Mouse (Mus musculus) thymus, adult 2 months (tissue): Measurements from ENCODE around the gene Gm21860.
"Not testable (repeated sequence)": the region's sequence is repeated elsewhere in the genome, so short reads cannot be mapped to it uniquely, and the experiment has no call there.

Source experiments
- CTCF ChIP-seq: fragments of 200-500 bp; IDR thresholded peaks from 2 replicates; pipeline ENCODE4 v1.5.1; 2012; ENCODE audit warnings: mild to moderate bottlenecking, control low read depth, low read length, moderate library complexity, borderline replicate concordance; ENCODE audit not compliant: control insufficient read depth, poor library complexity, insufficient read depth; ENCODE audit errors: extremely low read depth
- POLR2A ChIP-seq: fragments of 200-500 bp; IDR thresholded peaks from 2 replicates; pipeline ENCODE4 v1.6.1; 2012; ENCODE audit warnings: mild to moderate bottlenecking, low read length, control low read depth, moderate library complexity; ENCODE audit not compliant: control insufficient read depth, poor library complexity, insufficient read depth; ENCODE audit errors: extremely low read depth

- TF ChIP-seq CTCF, POLR2A: not testable (repeated sequence)
Measured at GRCm38 (mm10) chrY:90736217-90737000, 18.2 kb downstream of the Gm21860 start.
